Mouse (Mus musculus): Measurements from ENCODE around the gene Ttc28.

GRCm38 (mm10) chr5:111247571-111248265 is 368.1 kb downstream of the Ttc28 start:
- TF ChIP-seq POLR2A (IDR thresholded peaks at IDR 0.05; ENCODE audit: low read depth, low read length) (no peak), CTCF (IDR thresholded peaks at IDR 0.05; ENCODE audit: extremely low read depth, insufficient read depth, insufficient read length, insufficient replicate concordance) (no peak)

Data from spleen, adult 2 months (tissue).